Mouse (Mus musculus): Measurements from ENCODE around the gene Zfp524.
"Not testable (repeated sequence)": the region's sequence is repeated elsewhere in the genome, so short reads cannot be mapped to it uniquely, and the experiment has no call there.

Zfp524 gene

DNA sequence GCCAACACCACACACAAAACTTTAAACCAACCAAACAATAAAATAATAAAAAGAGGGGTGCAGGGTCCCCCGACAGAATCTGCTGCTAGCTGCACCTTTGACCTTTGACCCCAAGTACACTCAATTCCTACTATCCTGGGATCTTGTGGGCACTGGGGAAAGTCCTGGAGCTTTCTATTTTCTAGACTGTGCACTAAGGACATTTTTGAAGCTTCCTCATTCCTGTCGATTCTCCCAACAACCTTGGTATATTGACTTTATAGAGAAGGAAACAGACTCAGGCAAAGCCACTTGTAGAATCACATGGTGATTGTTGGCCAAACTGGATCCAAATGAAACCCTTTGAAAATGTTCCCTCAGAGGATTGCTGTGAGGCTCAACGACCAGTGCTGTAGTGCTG is 1.8 kb downstream of the Zfp524 start:
- DNase-seq (ENCODE audit: low spot score in 2 of 2): no peak

DNA sequence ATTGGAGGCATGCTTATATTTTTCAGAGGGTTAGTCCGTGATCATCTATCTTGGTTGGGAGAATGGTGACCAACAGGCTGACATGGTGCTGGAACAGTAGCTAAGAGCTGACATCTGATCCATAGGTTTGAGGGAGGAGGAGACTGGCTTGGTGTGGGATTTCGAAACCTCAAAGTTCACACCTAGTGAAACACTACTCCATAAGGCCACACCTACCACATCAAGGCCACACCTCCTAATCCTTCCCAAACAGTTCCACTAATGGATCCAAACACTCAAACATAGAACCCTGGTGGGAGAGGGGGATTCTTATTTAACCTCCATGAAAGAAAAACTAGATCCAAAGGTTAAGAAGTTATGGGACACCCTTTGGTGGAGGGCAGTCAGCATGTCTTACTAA is 2.7 kb downstream of the Zfp524 start:
- DNase-seq (ENCODE audit: low spot score in 2 of 2): no peak

DNA sequence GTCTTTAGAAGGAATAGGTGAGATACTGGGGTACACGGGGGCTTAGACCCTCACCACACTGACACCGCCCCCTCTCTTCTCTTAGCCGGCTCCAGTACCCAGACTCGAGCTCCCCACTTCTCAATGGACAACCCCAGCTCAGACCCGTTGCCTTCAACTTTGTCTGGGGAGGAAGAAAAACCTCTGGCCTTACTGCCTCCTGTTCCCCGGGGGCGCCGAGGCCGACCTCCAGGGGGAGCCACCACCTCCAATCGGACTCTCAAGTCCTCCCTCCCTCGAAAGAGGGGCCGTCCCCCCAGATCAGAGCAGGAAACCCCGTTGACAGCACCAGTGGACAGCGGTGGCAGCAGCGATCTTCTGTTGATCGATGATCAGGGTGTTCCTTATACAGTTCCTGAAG is 3.1 kb downstream of the Zfp524 start:
- peak in 1 of 2 experiments; percentile 55 for DNase-seq (ENCODE audit: low spot score in 2 of 2)

DNA sequence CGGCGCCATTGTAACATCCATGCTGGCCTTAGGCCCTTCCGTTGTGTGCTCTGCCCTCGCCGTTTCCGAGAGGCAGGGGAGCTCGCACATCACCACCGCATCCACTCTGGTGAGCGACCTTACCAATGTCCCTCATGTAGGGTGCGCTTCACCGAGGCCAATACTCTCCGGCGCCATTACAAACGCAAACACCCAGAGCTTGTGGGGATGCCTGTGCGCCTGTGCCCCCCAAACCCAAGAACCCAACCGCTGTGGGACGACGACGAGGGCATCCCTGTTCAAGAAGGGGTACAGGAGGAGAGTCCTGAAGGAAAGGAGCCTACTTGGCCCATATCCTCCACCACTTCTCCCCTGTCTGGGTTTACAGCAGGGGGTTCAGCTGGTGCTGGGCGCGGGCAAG is 3.7 kb downstream of the Zfp524 start:
- DNase-seq (ENCODE audit: low spot score in 2 of 2): no peak

DNA sequence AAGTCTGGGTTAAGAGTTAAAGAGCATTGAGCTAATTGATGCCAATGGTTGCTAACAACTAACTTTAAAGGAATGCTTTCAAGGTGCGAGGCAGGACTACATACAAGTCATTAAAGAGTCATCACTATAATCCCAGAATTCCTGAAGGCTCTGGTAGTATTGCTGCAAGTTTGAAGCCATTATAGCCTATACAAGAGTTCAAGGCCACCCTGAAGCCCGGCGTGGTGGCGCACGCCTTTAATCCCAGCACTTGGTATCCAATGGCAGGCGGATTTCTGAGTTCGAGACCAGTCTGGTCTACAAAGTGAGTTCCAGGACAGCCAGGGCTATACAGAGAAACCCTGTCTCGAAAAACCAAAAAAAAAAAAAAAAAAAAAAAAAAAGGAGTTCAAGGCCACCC is 5.4 kb downstream of the Zfp524 start:
- DNase-seq (ENCODE audit: low spot score in 2 of 2): not testable (repeated sequence)

DNA sequence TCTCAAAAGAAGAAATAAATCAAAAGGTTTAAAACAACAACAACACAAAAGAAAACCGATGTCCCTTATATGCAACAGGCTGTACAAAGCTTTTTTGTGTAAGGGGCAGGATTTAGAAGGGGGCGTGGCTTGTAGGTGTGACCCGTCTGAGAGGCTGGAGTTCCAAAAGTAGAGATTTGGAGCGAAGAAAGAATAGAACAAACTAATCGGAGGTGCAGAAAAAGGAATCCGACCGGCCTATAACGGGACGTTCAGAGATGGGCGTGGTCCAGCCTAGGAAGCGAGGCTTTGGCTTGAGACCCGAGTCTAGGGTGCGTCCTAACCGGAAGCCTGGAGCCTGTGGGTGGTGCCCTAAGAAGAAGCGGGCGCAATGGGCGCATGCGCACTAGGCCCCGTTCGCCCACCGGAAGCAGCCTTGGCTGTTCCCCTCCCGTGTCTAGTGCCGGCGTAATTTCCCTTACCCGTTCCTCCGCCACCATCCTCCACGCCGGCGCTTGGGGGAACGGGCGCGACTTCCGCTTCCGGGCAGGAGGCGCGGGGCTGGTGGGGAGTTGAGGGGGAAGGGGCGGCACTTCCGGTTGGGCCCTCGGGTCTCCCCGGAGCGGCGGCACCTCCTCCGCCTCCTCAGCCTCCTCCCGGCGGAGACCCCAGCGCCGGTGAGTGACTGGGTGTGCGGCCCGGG is 5.9 kb downstream of the Zfp524 start, which contains the start of the genes Zfp865 and Ccdc106:
TSS of gene Zfp865 (plus strand) at position 377 of the 682 bp plus-strand sequence.
TSS of gene Ccdc106 (plus strand) at position 554 of the 682 bp plus-strand sequence.
- DNase-seq (ENCODE audit: low spot score in 2 of 2): peak; percentile 96 to 97

DNA sequence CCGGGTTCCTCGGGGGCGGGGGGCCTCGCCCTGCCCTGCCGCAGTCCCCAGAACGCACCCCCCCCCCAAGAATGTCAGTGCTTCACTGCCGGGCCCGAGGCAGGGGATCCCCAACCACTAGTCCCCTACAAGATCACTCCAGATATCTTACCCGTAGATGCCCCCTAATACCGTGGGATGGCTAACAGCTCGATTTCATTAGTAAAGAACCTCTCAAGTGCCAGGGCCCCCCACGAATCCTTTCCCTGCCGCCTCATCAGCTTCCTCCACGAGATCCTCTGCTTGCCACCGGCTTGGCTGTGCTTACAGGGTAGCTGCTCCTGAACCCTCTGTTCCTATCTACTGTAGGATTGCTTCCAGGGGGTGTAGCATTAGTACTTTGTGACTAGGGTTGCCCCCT is 6.5 kb downstream of the Zfp524 start:
- DNase-seq (ENCODE audit: low spot score in 2 of 2): peak in 1 of 2 experiments; percentile 51

DNA sequence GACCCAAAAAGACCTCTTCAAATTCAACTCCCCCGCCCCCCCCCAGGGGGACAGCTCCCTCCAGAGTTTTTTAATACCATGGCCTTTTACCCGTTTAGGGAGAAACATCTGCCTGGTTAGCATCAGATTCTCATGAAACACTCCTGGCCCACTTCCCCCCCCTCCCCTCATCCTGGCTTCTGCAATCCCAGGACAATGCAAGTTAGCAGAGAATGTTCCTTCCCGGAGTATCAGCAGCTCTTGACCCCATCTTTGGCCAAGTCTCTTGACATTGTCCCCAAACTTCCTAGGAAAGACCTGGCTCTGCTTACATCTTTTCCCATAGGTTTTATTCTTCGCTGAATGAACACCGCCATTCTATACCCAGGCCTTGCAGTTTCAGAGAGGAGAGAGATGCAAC is 7.0 kb downstream of the Zfp524 start:
- no peak for DNase-seq (ENCODE audit: low spot score in 2 of 2)

DNA sequence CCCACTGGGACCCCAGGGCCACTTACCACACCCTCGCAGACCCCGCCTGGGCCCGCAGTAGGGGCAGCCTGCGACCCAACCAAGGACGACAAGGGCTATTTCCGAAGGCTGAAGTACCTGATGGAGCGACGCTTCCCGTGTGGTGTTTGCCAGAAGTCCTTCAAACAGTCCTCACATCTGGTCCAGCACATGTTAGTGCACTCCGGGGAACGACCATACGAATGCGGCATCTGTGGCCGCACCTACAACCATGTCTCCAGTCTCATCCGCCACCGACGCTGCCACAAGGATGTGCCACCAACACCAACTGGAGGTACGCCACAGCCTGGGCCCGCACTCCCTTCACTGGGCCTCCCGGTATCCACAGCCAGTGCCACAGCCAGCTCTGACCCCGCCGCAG is 15.3 kb downstream of the Zfp524 start:
- DNase-seq (ENCODE audit: low spot score in 2 of 2): no peak

DNA sequence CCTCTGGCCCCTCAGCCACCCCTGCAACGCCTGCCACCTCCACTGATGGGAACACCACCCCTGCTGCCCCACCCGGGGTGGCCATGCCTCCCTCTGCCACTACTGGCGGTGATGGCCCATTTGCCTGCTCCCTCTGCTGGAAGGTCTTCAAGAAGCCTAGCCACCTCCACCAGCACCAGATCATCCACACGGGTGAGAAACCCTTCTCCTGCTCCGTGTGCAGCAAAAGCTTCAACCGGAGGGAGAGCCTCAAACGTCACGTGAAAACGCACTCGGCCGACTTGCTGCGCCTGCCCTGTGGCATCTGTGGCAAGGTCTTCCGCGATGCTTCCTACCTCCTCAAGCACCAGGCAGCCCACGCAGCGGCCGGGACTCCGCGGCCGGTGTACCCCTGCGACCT is 15.7 kb downstream of the Zfp524 start:
- no peak for DNase-seq (ENCODE audit: low spot score in 2 of 2)

DNA sequence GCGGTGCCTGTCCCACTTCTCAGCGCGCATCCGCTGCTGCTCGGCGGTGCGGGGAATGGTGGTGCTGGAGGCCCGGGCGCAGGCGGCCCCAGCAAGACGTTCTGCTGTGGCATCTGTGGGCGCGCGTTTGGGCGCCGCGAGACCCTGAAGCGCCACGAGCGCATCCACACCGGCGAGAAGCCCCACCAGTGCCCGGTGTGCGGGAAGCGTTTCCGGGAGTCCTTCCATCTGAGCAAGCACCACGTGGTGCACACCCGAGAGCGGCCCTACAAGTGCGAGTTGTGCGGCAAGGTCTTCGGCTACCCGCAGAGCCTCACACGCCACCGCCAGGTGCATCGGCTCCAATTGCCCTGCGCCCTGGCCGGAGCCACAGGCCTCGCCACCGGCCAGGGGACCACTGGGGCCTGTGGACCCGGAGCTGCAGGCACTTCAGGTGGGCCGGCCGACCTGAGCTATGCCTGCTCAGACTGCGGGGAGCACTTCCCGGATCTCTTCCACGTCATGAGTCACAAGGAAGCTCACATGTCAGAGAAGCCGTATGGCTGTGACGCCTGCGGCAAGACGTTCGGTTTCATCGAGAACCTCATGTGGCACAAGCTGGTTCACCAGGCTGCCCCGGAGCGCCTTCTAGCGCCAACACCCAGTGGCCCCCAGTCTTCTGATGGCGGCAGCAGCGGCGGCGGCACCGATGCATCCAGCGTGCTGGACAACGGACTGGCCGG is 16.5 kb downstream of the Zfp524 start:
- DNase-seq (ENCODE audit: low spot score in 2 of 2): no peak

DNA sequence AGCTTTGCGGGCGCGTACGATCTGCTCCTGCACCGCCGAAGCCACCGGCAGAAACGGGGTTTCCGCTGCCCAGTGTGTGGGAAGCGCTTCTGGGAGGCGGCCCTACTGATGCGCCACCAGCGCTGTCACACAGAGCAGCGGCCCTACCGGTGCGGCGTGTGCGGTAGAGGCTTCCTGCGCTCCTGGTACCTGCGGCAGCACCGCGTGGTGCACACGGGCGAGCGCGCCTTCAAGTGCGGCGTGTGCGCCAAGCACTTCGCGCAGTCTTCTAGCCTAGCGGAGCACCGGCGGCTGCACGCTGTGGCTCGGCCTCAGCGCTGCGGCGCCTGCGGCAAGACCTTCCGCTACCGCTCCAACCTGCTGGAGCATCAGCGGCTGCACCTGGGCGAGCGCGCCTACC is 17.3 kb downstream of the Zfp524 start:
- DNase-seq (ENCODE audit: low spot score in 2 of 2): no peak

DNA sequence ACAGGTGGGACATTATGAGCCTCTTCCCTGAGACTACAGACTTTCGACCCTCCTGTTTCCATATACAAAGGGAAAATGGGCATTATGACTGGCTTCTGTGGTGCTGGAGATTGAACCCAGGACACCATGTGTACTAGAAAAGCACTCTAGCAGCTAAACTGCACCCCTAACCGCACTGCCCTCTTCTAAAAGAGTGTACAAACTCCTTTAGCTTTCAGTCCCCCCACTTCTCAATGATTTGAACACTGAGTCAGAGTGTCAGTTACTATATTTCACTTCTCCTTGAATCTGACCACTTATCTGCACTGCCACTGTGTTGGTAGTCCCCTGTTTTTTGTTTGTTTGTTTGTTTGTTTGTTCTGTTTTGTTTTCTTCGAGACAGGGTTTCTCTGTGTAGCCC is 19.6 kb downstream of the Zfp524 start, which contains the start of gene 4632433K11Rik:
TSS of gene 4632433K11Rik (plus strand) at position 301 of the 400 bp plus-strand sequence.
- DNase-seq (ENCODE audit: low spot score in 2 of 2): no peak

DNA sequence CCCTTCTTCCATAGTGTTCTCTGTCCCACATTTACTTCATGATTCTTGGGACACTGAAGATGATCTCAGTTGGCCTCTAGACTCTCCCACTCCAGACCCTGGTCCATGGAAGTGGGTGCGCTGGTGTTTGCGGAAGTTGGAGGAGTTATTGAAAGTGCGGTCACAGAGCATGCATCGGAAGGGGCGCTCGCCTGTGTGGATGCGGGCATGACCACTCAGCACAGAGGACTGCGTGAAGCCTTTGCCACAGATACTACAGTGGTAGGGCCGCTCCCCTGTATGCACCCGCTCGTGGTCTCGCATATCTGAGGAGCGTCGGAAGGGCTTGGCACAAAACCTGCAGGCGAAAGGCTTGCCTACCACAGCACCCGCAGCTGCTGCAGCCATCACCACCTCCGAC is 21.4 kb downstream of the Zfp524 start:
- DNase-seq (ENCODE audit: low spot score in 2 of 2): no peak

DNA sequence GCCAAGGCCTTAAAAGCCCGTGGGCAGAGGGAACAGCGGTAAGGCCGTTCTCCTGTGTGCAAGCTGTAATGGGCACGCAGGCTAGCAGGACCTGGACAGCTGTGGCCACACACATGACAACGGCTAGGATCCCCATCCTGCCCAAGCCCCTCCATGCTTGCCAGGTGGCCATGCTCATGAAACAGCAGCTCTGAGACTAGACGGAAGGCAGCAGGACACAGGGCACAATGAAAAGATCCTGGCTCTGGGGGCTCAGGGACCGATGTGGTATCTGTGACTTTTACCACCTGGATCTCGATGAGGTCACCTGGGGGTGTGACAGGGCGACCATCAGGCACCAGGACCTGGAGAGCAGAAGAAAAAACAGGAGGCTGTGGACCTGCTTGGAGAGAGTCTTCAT is 21.9 kb downstream of the Zfp524 start:
- no peak for DNase-seq (ENCODE audit: low spot score in 2 of 2)

DNA sequence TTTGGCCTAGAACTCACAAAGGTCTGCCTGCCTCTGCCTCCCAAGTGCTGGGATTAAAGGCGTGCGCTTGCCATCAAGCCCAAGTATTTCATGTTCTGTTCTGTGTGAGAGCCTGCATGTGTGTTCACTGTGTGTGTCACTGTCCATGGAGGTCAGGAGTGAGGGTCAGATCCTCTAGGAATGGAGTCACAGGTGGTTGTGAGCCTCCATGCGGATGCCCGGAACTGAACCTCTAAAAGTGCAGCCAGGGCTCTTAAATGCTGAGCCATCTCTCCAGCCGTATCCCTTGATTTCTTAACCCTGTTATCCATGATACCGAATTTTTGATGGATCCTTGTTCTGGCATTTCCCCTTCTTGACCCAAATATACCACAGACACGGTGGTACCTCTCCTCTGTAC is 22.8 kb downstream of the Zfp524 start:
- DNase-seq (ENCODE audit: low spot score in 2 of 2): no peak

DNA sequence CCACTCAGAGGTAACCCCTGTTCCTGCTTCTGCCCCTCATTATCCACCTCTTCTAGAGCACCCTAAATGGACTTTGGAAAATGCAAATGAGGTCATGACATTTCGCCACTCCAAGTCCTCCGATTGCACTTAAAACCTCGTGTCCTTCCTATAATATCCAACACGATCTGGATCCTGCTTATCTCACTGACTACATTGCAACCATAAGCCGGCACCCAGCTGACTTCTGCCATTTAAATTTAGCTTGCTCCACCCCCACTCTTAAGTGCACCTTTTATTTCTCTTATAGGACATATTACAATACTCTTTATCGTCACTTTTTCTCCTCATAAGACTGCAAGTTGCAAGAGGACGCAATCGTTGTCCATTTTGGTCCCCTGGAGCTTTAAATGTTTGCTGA is 23.3 kb downstream of the Zfp524 start:
- no peak for DNase-seq (ENCODE audit: low spot score in 2 of 2)

DNA sequence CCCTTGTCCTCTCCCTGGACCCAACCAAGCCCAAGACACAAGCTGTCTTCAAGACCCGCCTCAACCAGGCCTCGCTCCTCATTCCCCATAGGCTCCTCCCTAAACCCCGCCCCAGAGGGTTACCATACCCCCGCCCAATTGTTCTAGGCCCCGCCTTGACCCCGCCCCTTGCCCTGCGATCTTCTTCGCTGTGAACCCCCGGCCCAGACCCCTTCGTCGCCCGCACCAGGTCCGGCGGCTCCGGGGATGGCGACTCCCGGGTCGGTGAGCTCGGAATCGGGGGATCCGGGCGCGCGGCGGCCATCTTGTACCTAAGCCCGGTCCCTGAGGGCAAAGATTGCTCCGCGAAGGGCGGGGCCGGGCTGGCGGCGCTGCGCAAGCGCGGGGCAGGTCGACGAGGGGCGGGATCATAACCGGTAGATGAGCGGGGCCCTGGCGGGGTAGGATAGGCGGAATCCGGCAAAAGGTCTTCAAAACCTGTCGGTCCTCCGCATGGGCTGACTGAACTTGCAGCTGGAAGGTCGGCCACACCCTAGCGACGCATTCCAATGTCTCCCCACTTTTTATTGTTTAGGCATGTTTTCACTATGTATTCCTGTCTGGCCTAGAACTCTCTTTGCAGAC is 24.0 kb downstream of the Zfp524 start, which contains the start of gene Zfp784:
TSS of gene Zfp784 (minus strand) at position 338 of the 624 bp plus-strand sequence.
- DNase-seq (ENCODE audit: low spot score in 2 of 2): peak; percentile 95

DNA sequence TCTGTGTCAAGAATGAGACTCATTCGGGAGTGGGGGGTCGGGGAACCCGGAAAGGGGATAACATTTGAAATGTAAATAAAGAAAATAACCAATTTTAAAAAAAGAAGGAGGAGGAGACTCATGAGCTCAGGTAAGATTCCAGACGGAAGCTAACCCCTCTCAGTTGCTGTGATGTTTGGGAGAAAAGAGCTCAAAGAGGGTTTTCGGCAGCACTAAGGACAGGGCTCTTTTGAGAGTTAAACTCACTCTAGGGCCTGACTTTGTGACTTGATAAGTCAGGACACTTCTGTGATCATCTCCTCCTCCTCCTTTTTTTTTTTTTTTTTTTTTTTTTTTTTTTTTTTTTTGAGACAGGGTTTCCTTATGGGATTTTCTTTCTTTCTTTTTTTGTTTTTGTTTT is 24.7 kb downstream of the Zfp524 start:
- peak in 1 of 2 experiments; percentile 20 for DNase-seq (ENCODE audit: low spot score in 2 of 2)

DNA sequence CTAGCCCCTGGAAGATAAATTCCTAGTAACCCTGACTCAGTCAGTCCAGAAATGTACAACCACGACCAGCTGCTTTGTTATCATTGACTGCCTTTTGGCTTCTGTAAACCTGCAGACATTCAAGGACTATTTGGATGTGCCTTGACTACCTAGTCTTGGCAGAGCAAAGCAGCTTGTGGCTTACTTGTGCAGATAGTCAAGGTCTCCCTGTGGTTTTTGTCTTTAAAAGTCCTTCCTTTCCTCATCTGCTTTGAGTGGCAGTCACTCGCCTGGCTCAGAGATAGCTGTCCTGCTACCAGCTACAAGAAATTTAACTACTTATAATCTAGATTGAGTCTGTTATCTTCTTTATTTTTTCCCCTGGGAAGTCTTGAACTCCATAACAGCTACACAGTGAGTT is 30.8 kb downstream of the Zfp524 start:
- DNase-seq (ENCODE audit: low spot score in 2 of 2): no peak

DNA sequence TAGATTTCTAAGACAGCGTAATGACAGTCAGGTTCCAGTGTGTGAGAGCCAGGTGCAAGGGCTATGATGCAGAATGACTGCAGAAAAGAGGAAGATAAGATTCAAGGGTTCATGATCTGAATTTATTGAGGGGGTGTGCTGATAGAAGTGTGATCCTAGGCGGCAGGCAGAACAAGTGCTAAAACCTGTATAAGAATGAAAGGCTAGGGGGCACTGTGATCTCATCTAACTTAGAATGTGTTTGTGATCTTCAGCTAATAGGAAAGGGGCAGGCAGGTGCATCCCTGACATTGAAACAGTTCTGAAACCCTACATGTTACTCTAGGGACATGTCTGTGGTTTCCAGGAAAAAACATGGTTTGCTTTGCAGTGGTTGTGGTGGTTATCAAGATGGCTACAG is 31.9 kb downstream of the Zfp524 start:
- no peak for DNase-seq (ENCODE audit: low spot score in 2 of 2)

DNA sequence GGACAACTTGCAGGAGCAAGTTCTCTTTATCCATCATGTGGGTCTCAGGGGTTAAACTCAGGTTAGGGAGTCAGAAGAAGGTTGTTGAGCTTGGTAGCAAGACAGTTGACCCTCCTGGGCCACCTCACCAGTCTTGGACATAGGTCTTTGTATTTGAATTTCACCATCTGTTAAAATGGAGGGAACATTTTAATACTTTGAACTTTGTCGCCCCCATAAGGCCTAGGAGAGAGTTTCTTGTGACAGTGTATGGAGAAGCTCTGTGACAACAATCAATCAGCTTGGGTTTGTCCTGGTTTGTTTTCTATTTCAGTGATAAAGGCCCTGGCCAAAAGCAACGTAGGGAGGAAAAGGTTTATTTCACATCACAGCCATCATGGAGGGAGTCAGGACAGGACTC is 33.1 kb downstream of the Zfp524 start:
- DNase-seq (ENCODE audit: low spot score in 2 of 2): no peak
